ENCODE assay signal across 8 mouse cellular contexts in genomic region chr10:33905489-33905888, GRCm38 (mm10). TPM values are rescaled to one million over a fixed set of nuclear protein-coding genes. Genes with fewer than 3 reads are reported as not detected.
A peak's percentile ranks its signal among the peaks of the same experiment; 100 is the strongest.
DNase-seq lines count a peak whose midpoint lies in the region; ATAC-seq and TF ChIP-seq lines count a peak whose summit lies in the region.

No protein-coding gene starts in this region.

- peak overlapping the region; percentile 61 for H3K4me2 ChIP-seq in lung, embryonic 14.5 days
- H3K4me2 ChIP-seq in embryonic facial prominence, embryonic 14.5 days (ENCODE audit: low read depth, low read length): peak overlapping the region; percentile 71
- peak overlapping the region; percentile 70 for H3K4me2 ChIP-seq in kidney, postnatal 0 days (ENCODE audit: low read length)
- H3K4me2 ChIP-seq in neural tube, embryonic 12.5 days (replicated peaks): peak overlapping the region; percentile 66

- TF ChIP-seq CTCF in lung, embryonic 14.5 days (IDR thresholded peaks at IDR 0.05; ENCODE audit: low read depth): no peak
- TF ChIP-seq CTCF in lung, adult 2 months (IDR thresholded peaks at IDR 0.05; ENCODE audit: insufficient read depth, low read length): no peak
- TF ChIP-seq CTCF in kidney, postnatal 0 days (IDR thresholded peaks at IDR 0.05; ENCODE audit: low read depth): no peak
- no peak for TF ChIP-seq CTCF in cerebellum, adult 2 months (IDR thresholded peaks at IDR 0.05; ENCODE audit: borderline replicate concordance, insufficient read depth, low read depth, low read length)

- no peaks in the 10 kb centered on the region for H3K27me3 ChIP-seq in lung, embryonic 14.5 days (ENCODE audit: insufficient read depth, low read length)
- H3K27me3 ChIP-seq in embryonic facial prominence, embryonic 14.5 days (replicated peaks; ENCODE audit: control insufficient read depth, insufficient read depth, low read length): no peaks in the 10 kb centered on the region
- H3K27me3 ChIP-seq in kidney, postnatal 0 days (ENCODE audit: insufficient read depth, low read length): no peaks in the 10 kb centered on the region
- no peaks in the 10 kb centered on the region for H3K27me3 ChIP-seq in neural tube, embryonic 12.5 days (replicated peaks)
- no peaks in the 10 kb centered on the region for H3K27me3 ChIP-seq in cerebellum, adult 2 months (ENCODE audit: control insufficient read depth, insufficient read depth, low read length)

- H3K9me3 ChIP-seq in lung, embryonic 14.5 days (ENCODE audit: low read depth, low read length): no peaks in the 10 kb centered on the region
- H3K9me3 ChIP-seq in embryonic facial prominence, embryonic 14.5 days (ENCODE audit: control insufficient read depth, low read length): no peaks in the 10 kb centered on the region
- H3K9me3 ChIP-seq in kidney, postnatal 0 days (replicated peaks; ENCODE audit: low read length): no peaks in the 10 kb centered on the region
- no peaks in the 10 kb centered on the region for H3K9me3 ChIP-seq in neural tube, embryonic 12.5 days

- ATAC-seq in lung, embryonic 14.5 days (ENCODE audit: insufficient read depth): no peak
- no peak for ATAC-seq in embryonic facial prominence, embryonic 14.5 days (ENCODE audit: low read depth)
- peak; percentile 60 for ATAC-seq in kidney, postnatal 0 days (replicated peaks; ENCODE audit: low FRiP score, low read depth)
- ATAC-seq in neural tube, embryonic 12.5 days (ENCODE audit: low FRiP score, low read depth): no peak

- no peak for DNase-seq in lung, embryonic 14.5 days
- DNase-seq in lung, adult 2 months: no peak
- DNase-seq in embryonic facial prominence, embryonic 14.5 days (ENCODE audit: low spot score): no peak
- no peak for DNase-seq in kidney, postnatal 0 days (ENCODE audit: low spot score)
- no peak for DNase-seq in left cerebral cortex, adult 18-20 months (ENCODE audit: low spot score in 2 of 2)
- no peak for DNase-seq in cerebellum, adult 2 months
- no peak for DNase-seq in cerebellum, adult 8-10 months

- H3K27ac ChIP-seq in lung, embryonic 14.5 days (ENCODE audit: low read depth): no peak overlapping the region
- no peak overlapping the region for H3K27ac ChIP-seq in embryonic facial prominence, embryonic 14.5 days (replicated peaks; ENCODE audit: low read depth, low read length)
- no peak overlapping the region for H3K27ac ChIP-seq in kidney, postnatal 0 days
- no peak overlapping the region for H3K27ac ChIP-seq in neural tube, embryonic 12.5 days
- no peak overlapping the region for H3K27ac ChIP-seq in cerebellum, adult 2 months (ENCODE audit: insufficient read depth, low read length)

- no peak overlapping the region for H3K9ac ChIP-seq in lung, embryonic 14.5 days
- peak overlapping the region; percentile 49 for H3K9ac ChIP-seq in embryonic facial prominence, embryonic 14.5 days (ENCODE audit: low read depth, low read length)
- peak overlapping the region; percentile 41 for H3K9ac ChIP-seq in kidney, postnatal 0 days (ENCODE audit: low read depth, low read length)
- no peak overlapping the region for H3K9ac ChIP-seq in neural tube, embryonic 12.5 days

- no peaks in the 10 kb centered on the region for H3K36me3 ChIP-seq in lung, embryonic 14.5 days (ENCODE audit: insufficient read depth)
- no peaks in the 10 kb centered on the region for H3K36me3 ChIP-seq in embryonic facial prominence, embryonic 14.5 days (ENCODE audit: control insufficient read depth, insufficient read depth, low read length)
- no peaks in the 10 kb centered on the region for H3K36me3 ChIP-seq in kidney, postnatal 0 days (ENCODE audit: insufficient read depth, low read length)
- H3K36me3 ChIP-seq in neural tube, embryonic 12.5 days: no peaks in the 10 kb centered on the region

- no peaks in the 10 kb centered on the region for H3K4me1 ChIP-seq in lung, embryonic 14.5 days (ENCODE audit: insufficient read depth)
- no peaks in the 10 kb centered on the region; the same call in 1 of the 2 replicates for H3K4me1 ChIP-seq in lung, adult 2 months (ENCODE audit: control insufficient read depth, insufficient read depth, low read length)
- H3K4me1 ChIP-seq in embryonic facial prominence, embryonic 14.5 days (ENCODE audit: control insufficient read depth, insufficient read depth, low read length): no peaks in the 10 kb centered on the region
- H3K4me1 ChIP-seq in kidney, postnatal 0 days (replicated peaks; ENCODE audit: insufficient read depth, low read length): 0 out of 2 replicates have a peak, but pooled peaks cover 3% of the 10 kb centered on the region
- peaks cover 9% of the 10 kb centered on the region; the same call in 1 of the 2 replicates for H3K4me1 ChIP-seq in neural tube, embryonic 12.5 days
- H3K4me1 ChIP-seq in cerebellum, adult 2 months (ENCODE audit: control insufficient read depth, insufficient read depth, low read length): no peaks in the 10 kb centered on the region

- H3K4me3 ChIP-seq in lung, embryonic 14.5 days (ENCODE audit: low read depth, low read length): peak overlapping the region; percentile 34; the same call in 1 of the 2 replicates
- no peak overlapping the region for H3K4me3 ChIP-seq in lung, adult 2 months (replicated peaks; ENCODE audit: extremely low read depth, low read depth, low read length)
- peak overlapping the region; percentile 45 for H3K4me3 ChIP-seq in embryonic facial prominence, embryonic 14.5 days (ENCODE audit: low read depth, low read length)
- peak overlapping the region; percentile 34 for H3K4me3 ChIP-seq in kidney, postnatal 0 days (replicated peaks; ENCODE audit: low read depth, low read length)
- H3K4me3 ChIP-seq in neural tube, embryonic 12.5 days: peak overlapping the region; percentile 29; the same call in 1 of the 2 replicates
- H3K4me3 ChIP-seq in cerebellum, adult 2 months (replicated peaks; ENCODE audit: insufficient read depth, low read depth, low read length): no peak overlapping the region

- 4% methylated on average over 6 of the region's 6 CpGs for WGBS in lung, embryonic 14.5 days
- 8% methylated on average over 6 of the region's 6 CpGs for WGBS in lung, adult 2 months
- WGBS in embryonic facial prominence, embryonic 14.5 days: 5% methylated on average over 6 of the region's 6 CpGs
- 4% methylated on average over 6 of the region's 6 CpGs for WGBS in kidney, postnatal 0 days
- WGBS in neural tube, embryonic 12.5 days: 2% methylated on average over 6 of the region's 6 CpGs
- 4% methylated on average over 6 of the region's 6 CpGs for WGBS in cerebellum, adult 2 months

- no peak for TF ChIP-seq POLR2A in lung, adult 2 months (IDR thresholded peaks at IDR 0.05; ENCODE audit: borderline replicate concordance, extremely low read depth, low read depth, low read length)
- no peak for TF ChIP-seq POLR2A in cerebellum, adult 2 months (IDR thresholded peaks at IDR 0.05; ENCODE audit: borderline replicate concordance, insufficient read depth, low read length)

RNA-seq across cellular contexts. Expression of gene Rsph4a, which starts 0.6 kb away (rescaled TPM):
- polyA plus RNA-seq in lung, embryonic 14.5 days (2014; fragmentation: Nextera tagmentation; extraction: Ambion mirVana): 0.09 and 0.32 TPM in 2 replicates
- 1.7 and 2.8 TPM in 2 replicates for polyA plus RNA-seq in lung, adult 2 months (2012; rRNA removed)
- 0.52 and 1.3 TPM in 2 replicates for polyA plus RNA-seq in embryonic facial prominence, embryonic 14.5 days (2014; fragmentation: Nextera tagmentation; extraction: Ambion mirVana)
- 0.08 and 0.16 TPM in 2 replicates for polyA plus RNA-seq in kidney, postnatal 0 days (2015; fragmentation: Nextera tagmentation; extraction: Ambion mirVana)
- polyA plus RNA-seq in neural tube, embryonic 12.5 days (2016; fragmentation: Nextera tagmentation; extraction: Ambion mirVana): 0.08 TPM in 1 of 2 replicates, not detected in the other
- 1 to 10 TPM; 2.2 to 3.2 TPM for total RNA-seq in left cerebral cortex, adult 18-20 months (2021)
- polyA plus RNA-seq in cerebellum, adult 2 months (2012; rRNA removed): 0.46 and 0.97 TPM in 2 replicates

RNA-seq across cellular contexts. Expression of gene Zup1, which starts 45.6 kb away (rescaled TPM):
- polyA plus RNA-seq in lung, embryonic 14.5 days (2014; fragmentation: Nextera tagmentation; extraction: Ambion mirVana): 19.3 and 20.8 TPM in 2 replicates
- polyA plus RNA-seq in lung, adult 2 months (2012; rRNA removed): 4.1 and 7.6 TPM in 2 replicates
- polyA plus RNA-seq in embryonic facial prominence, embryonic 14.5 days (2014; fragmentation: Nextera tagmentation; extraction: Ambion mirVana): 19.3 and 20.3 TPM in 2 replicates
- 15.4 and 15.5 TPM in 2 replicates for polyA plus RNA-seq in kidney, postnatal 0 days (2015; fragmentation: Nextera tagmentation; extraction: Ambion mirVana)
- 24.9 and 26.9 TPM in 2 replicates for polyA plus RNA-seq in neural tube, embryonic 12.5 days (2016; fragmentation: Nextera tagmentation; extraction: Ambion mirVana)
- 10 to 100 TPM; 16.7 to 17.4 TPM for total RNA-seq in left cerebral cortex, adult 18-20 months (2021)
- polyA plus RNA-seq in cerebellum, adult 2 months (2012; rRNA removed): 9.0 and 10.5 TPM in 2 replicates

RNA-seq across cellular contexts. Expression of gene Sult3a1, which starts 48.0 kb away (rescaled TPM):
- polyA plus RNA-seq in lung, embryonic 14.5 days (2014; fragmentation: Nextera tagmentation; extraction: Ambion mirVana): not detected in 2 replicates
- not detected in 2 replicates for polyA plus RNA-seq in lung, adult 2 months (2012; rRNA removed)
- polyA plus RNA-seq in embryonic facial prominence, embryonic 14.5 days (2014; fragmentation: Nextera tagmentation; extraction: Ambion mirVana): not detected in 2 replicates
- not detected in 2 replicates for polyA plus RNA-seq in kidney, postnatal 0 days (2015; fragmentation: Nextera tagmentation; extraction: Ambion mirVana)
- not detected in 2 replicates for polyA plus RNA-seq in neural tube, embryonic 12.5 days (2016; fragmentation: Nextera tagmentation; extraction: Ambion mirVana)
- not detected for total RNA-seq in left cerebral cortex, adult 18-20 months (2021)
- not detected in 2 replicates for polyA plus RNA-seq in cerebellum, adult 2 months (2012; rRNA removed)

Comparison
In these comparisons a context has a peak if more than half of its experiments do, and no peak if none do; other contexts are left out.
1. H3K4me3 ChIP-seq: peak in lung, embryonic 14.5 days (single experiment), embryonic facial prominence, embryonic 14.5 days (single experiment), kidney, postnatal 0 days (single experiment) and neural tube, embryonic 12.5 days (single experiment); none in lung, adult 2 months (single experiment) and cerebellum, adult 2 months (single experiment).
2. H3K9ac ChIP-seq: peak in embryonic facial prominence, embryonic 14.5 days (single experiment) and kidney, postnatal 0 days (single experiment); none in lung, embryonic 14.5 days (single experiment) and neural tube, embryonic 12.5 days (single experiment).
3. Peak in every context shown above with its lines, with median percentiles within 50 percentile points of each other: H3K4me2 ChIP-seq.